In the genomic region with DNA sequence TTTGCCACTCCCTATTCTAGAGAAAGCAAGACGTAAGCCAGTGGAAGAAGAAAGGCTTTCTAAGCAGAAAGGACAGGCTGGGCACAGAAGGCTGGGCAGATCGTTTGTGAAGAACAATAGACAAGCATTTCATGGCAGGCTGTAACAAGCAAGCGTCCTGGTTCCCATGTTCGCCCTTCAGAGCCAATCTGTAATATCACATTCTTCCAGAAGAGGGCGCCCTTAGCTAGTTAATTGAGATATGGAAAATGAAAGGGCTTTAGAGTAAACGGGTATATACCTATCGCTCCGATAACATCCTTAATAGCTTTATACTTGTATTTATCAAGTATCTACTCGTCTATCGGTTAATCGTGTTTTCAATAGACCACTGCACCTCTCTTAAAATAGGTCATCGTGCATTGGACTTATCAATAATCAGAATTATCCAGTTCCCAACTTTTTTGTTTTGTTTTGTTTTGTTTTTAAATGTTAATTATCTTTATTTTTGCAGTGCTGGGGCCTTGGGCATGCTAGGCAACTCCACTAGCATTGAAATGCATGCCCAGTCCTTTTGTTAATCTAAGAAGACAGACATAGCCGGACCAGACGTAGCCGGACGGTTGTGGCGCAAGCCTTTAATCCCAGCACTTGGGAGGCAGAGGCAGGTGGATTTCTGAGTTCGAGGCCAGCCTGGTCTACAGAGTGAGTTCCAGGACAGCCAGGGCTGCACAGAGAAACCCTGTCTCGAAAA, we compare ENCODE assay signal across 8 mouse cellular contexts. TPM values are rescaled to one million over a fixed set of nuclear protein-coding genes. Genes with fewer than 3 reads are reported as not detected.
A peak's percentile ranks its signal among the peaks of the same experiment; 100 is the strongest.
DNase-seq lines count a peak whose midpoint lies in the region; ATAC-seq lines count a peak whose summit lies in the region.

No protein-coding gene starts in this region.

- H3K27me3 ChIP-seq in heart, embryonic 14.5 days (ENCODE audit: control insufficient read depth, insufficient read depth, low read length), result no peaks in the 10 kb centered on the region
- no peaks in the 10 kb centered on the region for H3K27me3 ChIP-seq in liver, embryonic 15.5 days
- H3K27me3 ChIP-seq in stomach, embryonic 15.5 days (replicated peaks), result no peaks in the 10 kb centered on the region

- H3K4me2 ChIP-seq in heart, embryonic 14.5 days (ENCODE audit: low read length), result peak overlapping the region; percentile 47
- peak overlapping the region; percentile 54 for H3K4me2 ChIP-seq in liver, embryonic 15.5 days
- peak overlapping the region; percentile 19; the same call in 1 of the 2 replicates for H3K4me2 ChIP-seq in stomach, embryonic 15.5 days

- DNase-seq in CD4-positive helper T cell, adult 2 months (ENCODE audit: low read depth, low spot score), result peak; percentile 91
- DNase-seq in adrenal gland, adult 18-20 months (ENCODE audit: low spot score in 2 of 2), result peak; percentile 66 to 73
- peak; percentile 72 for DNase-seq in embryo, embryonic 11.5 days (ENCODE audit: low read depth, low spot score)
- DNase-seq in kidney, postnatal 14 days, result peak; percentile 79
- peak; percentile 82 to 84 for DNase-seq in natural killer cell, adult 2 months (ENCODE audit: low spot score in 2 of 2)

- H3K9me3 ChIP-seq in heart, embryonic 14.5 days (ENCODE audit: control insufficient read depth, low read length), result no peaks in the 10 kb centered on the region
- H3K9me3 ChIP-seq in liver, embryonic 15.5 days (replicated peaks), result no peaks in the 10 kb centered on the region
- H3K9me3 ChIP-seq in stomach, embryonic 15.5 days, result no peaks in the 10 kb centered on the region

- WGBS in heart, embryonic 14.5 days, result 41% methylated on average over 19 of the region's 19 CpGs
- WGBS in liver, embryonic 15.5 days (ENCODE audit: insufficient replicate concordance), result 25% methylated on average over 19 of the region's 19 CpGs
- WGBS in stomach, embryonic 15.5 days, result 40% methylated on average over 19 of the region's 19 CpGs

- H3K27ac ChIP-seq in heart, embryonic 14.5 days (replicated peaks in 1 of 2; ENCODE audit: control insufficient read depth in 1 of 2, insufficient read depth in 1 of 2, low read depth in 2 of 2, low read length in 2 of 2), result no peak overlapping the region
- no peak overlapping the region for H3K27ac ChIP-seq in liver, embryonic 15.5 days (replicated peaks)
- no peak overlapping the region for H3K27ac ChIP-seq in stomach, embryonic 15.5 days

- H3K4me1 ChIP-seq in heart, embryonic 14.5 days (ENCODE audit: control insufficient read depth in 2 of 2, insufficient read depth in 2 of 2, low read length in 2 of 2), result no peaks in the 10 kb centered on the region
- H3K4me1 ChIP-seq in liver, embryonic 15.5 days (replicated peaks), result peaks cover 8% of the 10 kb centered on the region
- H3K4me1 ChIP-seq in stomach, embryonic 15.5 days, result no peaks in the 10 kb centered on the region

- H3K9ac ChIP-seq in heart, embryonic 14.5 days (ENCODE audit: low read length), result no peak overlapping the region
- no peak overlapping the region for H3K9ac ChIP-seq in liver, embryonic 15.5 days
- no peak overlapping the region for H3K9ac ChIP-seq in stomach, embryonic 15.5 days

- no peak for ATAC-seq in heart, embryonic 14.5 days (ENCODE audit: insufficient number of reproducible peaks, insufficient read depth, low FRiP score, low read depth)
- peak; percentile 70; the same call in 1 of the 2 replicates for ATAC-seq in liver, embryonic 15.5 days (ENCODE audit: insufficient read depth)
- no peak for ATAC-seq in stomach, embryonic 15.5 days (ENCODE audit: insufficient read depth, low FRiP score, low read depth)

- no peaks in the 10 kb centered on the region for H3K36me3 ChIP-seq in heart, embryonic 14.5 days (ENCODE audit: control insufficient read depth, insufficient read depth, low read length)
- H3K36me3 ChIP-seq in liver, embryonic 15.5 days (replicated peaks), result no peaks in the 10 kb centered on the region
- no peaks in the 10 kb centered on the region for H3K36me3 ChIP-seq in stomach, embryonic 15.5 days

- H3K4me3 ChIP-seq in heart, embryonic 14.5 days (ENCODE audit: control insufficient read depth in 1 of 2, insufficient read depth in 1 of 2, low read depth in 1 of 2, low read length in 2 of 2), result no peak overlapping the region; a peak in 1 of 4 replicates
- peak overlapping the region; percentile 49 for H3K4me3 ChIP-seq in liver, embryonic 15.5 days (replicated peaks)
- no peak overlapping the region for H3K4me3 ChIP-seq in stomach, embryonic 15.5 days (replicated peaks)

RNA-seq across cellular contexts. Expression of a gene that starts 15.0 kb away (rescaled TPM):
- 100 to 1,000 TPM; 715 to 723 TPM for total RNA-seq in adrenal gland, adult 18-20 months (2021)
- 593 and 639 TPM in 2 replicates for polyA plus RNA-seq in heart, embryonic 14.5 days (2014; fragmentation: Nextera tagmentation; extraction: Ambion mirVana)
- polyA plus RNA-seq in liver, embryonic 15.5 days (2015; fragmentation: Nextera tagmentation; extraction: Ambion mirVana), result 281 and 346 TPM in 2 replicates
- 622 and 754 TPM in 2 replicates for polyA plus RNA-seq in stomach, embryonic 15.5 days (2015; fragmentation: Nextera tagmentation; extraction: Ambion mirVana)

RNA-seq across cellular contexts. Expression of a gene that starts 16.5 kb away (rescaled TPM):
- 1 to 10 TPM; 7.1 to 7.6 TPM for total RNA-seq in adrenal gland, adult 18-20 months (2021)
- polyA plus RNA-seq in heart, embryonic 14.5 days (2014; fragmentation: Nextera tagmentation; extraction: Ambion mirVana), result 10.0 and 11.8 TPM in 2 replicates
- 3.5 and 3.9 TPM in 2 replicates for polyA plus RNA-seq in liver, embryonic 15.5 days (2015; fragmentation: Nextera tagmentation; extraction: Ambion mirVana)
- 7.1 and 7.5 TPM in 2 replicates for polyA plus RNA-seq in stomach, embryonic 15.5 days (2015; fragmentation: Nextera tagmentation; extraction: Ambion mirVana)

RNA-seq across cellular contexts. Expression of a gene that starts 22.6 kb away (rescaled TPM):
- total RNA-seq in adrenal gland, adult 18-20 months (2021), result 10 to 100 TPM; 20.9 to 25.2 TPM
- polyA plus RNA-seq in heart, embryonic 14.5 days (2014; fragmentation: Nextera tagmentation; extraction: Ambion mirVana), result 12.6 and 13.8 TPM in 2 replicates
- polyA plus RNA-seq in liver, embryonic 15.5 days (2015; fragmentation: Nextera tagmentation; extraction: Ambion mirVana), result 8.7 and 10.1 TPM in 2 replicates
- polyA plus RNA-seq in stomach, embryonic 15.5 days (2015; fragmentation: Nextera tagmentation; extraction: Ambion mirVana), result 18.9 and 19.0 TPM in 2 replicates

RNA-seq across cellular contexts. Expression of a gene that starts 56.0 kb away (rescaled TPM):
- total RNA-seq in adrenal gland, adult 18-20 months (2021), result 1 to 10 TPM; 1.4 to 1.6 TPM
- 0.50 and 0.72 TPM in 2 replicates for polyA plus RNA-seq in heart, embryonic 14.5 days (2014; fragmentation: Nextera tagmentation; extraction: Ambion mirVana)
- polyA plus RNA-seq in liver, embryonic 15.5 days (2015; fragmentation: Nextera tagmentation; extraction: Ambion mirVana), result 0.43 and 0.44 TPM in 2 replicates
- polyA plus RNA-seq in stomach, embryonic 15.5 days (2015; fragmentation: Nextera tagmentation; extraction: Ambion mirVana), result 0.74 and 0.88 TPM in 2 replicates
